Mouse (Mus musculus) urinary bladder, postnatal 10 days (tissue): ENCODE results near the gene Slfnl1.

Source experiments
- DNase-seq: peaks from one replicate; pipeline ENCODE4 v3.0.0; 2022; ENCODE audit warnings: low spot score

Slfnl1 gene

DNA sequence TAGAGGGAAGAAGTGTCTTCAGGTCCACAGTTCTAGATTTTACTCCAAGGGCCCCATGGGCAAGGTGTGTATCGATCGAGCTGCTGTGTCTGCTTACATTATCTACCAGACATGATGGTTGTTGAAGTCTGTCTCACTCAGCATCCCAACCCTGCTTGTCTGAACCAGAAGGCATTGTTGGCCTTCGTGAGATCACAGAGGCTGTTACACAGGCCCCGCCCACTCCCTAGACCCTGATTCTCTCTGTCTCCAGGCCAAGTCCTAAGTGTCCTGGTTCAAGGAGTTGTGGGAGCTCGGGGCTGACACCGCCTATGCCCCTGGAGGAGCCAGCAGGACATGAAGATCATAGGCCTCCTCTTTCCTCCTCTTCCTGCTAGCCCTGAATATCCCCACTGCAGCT is at the start of gene Slfnl1:
Slfnl1 (plus strand) TSS at position 246 of the 400 bp plus-strand sequence.
- no peak for DNase-seq

- no peak for DNase-seq
These were observed 44.3 kb upstream of the Slfnl1 start for GRCm38 (mm10) chr4:120487707-120488106.

DNA sequence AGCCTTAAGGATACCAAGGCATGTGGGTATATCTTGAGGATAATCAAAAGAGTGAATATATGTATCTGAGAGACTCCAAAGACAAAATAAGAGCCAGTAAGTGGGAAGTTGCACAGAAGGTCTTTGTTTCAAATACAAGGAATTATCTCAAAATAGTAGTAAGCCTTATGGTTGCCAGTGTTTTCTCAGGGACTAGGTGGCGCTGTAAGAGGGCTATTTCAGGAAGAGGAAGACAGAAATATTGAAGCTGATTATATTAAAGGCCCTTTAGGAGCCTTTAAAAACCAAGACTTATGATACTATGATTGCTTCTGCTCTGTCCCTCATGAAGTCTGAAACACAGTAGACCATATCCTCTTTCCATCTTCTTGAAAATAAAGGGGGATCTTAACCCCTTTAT is 25.1 kb upstream of the Slfnl1 start:
- DNase-seq, result no peak

DNA sequence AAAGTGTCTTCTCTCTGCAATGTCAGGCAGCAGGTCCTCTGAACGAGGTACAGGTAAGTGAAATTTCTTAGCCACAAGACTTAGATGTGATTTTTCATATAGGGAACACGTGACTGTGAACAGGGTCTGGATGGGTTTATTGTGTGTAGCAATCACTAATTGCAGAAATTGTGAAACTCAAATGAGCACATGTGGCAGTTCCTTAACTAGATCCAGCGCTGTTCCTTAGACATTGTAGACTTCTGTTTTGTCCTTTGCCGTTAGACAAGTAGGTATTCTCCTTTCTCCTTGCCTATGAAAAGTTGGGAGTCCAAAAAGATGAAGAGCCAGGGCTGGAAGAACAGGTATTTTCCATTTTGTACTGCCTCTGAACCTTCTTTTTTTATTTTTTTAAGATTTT is 20.8 kb upstream of the Slfnl1 start:
- no peak for DNase-seq

GRCm38 (mm10) chr4:120514366-120514765 is 17.7 kb upstream of the Slfnl1 start:
- no peak for DNase-seq

DNA sequence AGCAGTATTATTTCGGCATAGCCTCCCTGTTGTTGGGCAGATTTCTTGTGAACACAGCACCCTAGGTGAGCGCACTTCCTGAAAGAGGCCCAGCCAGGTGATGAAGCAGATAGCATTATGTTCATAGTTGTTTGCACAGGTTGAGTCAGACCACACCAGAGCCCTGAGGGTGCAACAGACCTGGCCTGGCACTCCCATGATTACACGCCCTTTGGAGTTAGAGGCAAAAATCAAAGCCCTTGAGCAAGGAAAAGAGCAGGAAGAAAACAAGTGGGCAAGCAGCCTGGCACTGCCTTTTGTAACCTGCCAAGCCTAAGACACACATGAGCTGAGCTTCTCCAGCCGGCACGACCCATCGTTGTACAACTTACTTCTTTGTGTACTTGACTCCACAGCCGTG is 15.5 kb upstream of the Slfnl1 start:
- no peak for DNase-seq

- DNase-seq, result no peak
These were observed 15.1 kb upstream of the Slfnl1 start for GRCm38 (mm10) chr4:120516907-120517306.

GRCm38 (mm10) chr4:120517335-120517734 is 14.7 kb upstream of the Slfnl1 start:
- no peak for DNase-seq

GRCm38 (mm10) chr4:120521761-120522160 is 10.3 kb upstream of the Slfnl1 start:
- DNase-seq, result no peak

DNA sequence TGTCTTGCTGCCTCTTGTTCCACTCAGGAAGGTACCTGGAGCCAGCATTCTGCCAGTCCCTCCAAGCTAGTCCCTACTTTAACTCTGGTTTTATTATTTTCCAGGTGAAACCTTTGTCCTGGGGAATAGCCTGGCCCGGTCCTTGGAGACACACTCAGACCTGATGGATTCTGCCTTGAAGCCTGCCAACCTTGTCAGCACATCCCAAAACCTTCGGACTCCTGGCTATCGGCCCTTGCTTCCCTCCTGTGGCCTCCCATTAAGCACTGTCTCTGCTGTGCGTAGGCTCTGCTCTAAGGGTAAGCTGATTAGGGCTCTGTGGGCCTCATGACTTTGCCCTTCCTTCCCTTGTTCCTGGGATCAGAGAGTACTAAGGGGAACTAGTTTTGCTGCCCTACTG is 9.7 kb upstream of the Slfnl1 start:
- no peak for DNase-seq

DNA sequence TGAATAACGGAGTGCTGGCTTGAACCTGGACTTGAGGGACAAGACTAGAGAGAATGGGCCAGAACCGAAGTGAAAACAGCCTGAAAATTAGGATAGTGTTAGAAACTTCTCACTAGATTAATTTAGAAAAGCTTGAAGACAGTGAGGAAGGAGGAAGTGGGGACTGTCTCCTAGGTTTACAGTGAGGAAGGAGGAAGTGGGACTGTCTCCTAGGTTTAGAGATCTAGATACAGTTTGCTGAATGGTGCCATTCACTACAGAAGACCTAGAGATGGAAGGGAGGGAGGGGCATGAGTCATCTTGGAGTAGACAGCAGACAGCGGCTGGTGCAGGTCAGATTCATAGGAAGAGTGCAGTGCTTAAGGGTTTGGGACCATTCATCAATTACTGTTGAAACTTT is 8.9 kb upstream of the Slfnl1 start:
- no peak for DNase-seq

- no peak for DNase-seq
These were observed 3.9 kb upstream of the Slfnl1 start for GRCm38 (mm10) chr4:120528171-120528570.

- DNase-seq, result no peak
These were observed 6.6 kb downstream of the Slfnl1 start for GRCm38 (mm10) chr4:120538664-120539063.

DNA sequence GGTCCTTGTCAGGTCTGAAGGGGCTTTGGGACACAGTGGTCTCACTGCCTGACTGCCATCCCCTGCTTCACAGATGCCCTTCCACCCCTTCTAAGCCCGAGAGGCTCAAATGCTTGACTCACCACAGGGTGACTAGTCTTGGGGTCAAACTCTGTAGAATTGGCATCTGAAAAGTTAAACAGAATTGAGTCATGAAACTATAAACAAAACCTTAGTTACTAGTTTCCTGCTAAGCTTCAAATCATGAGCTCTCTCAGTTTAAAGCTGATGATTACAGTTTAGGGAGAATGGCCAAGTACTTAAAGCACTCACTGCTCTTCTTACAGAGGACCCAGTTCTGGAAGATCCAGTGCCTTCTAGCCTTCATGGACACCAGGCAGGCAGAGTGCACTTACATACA is 12.9 kb downstream of the Slfnl1 start:
- no peak for DNase-seq

GRCm38 (mm10) chr4:120556592-120556991 is 24.6 kb downstream of the Slfnl1 start:
- no peak for DNase-seq

- DNase-seq, result no peak
These were observed 33.7 kb downstream of the Slfnl1 start for GRCm38 (mm10) chr4:120565726-120566125.

DNA sequence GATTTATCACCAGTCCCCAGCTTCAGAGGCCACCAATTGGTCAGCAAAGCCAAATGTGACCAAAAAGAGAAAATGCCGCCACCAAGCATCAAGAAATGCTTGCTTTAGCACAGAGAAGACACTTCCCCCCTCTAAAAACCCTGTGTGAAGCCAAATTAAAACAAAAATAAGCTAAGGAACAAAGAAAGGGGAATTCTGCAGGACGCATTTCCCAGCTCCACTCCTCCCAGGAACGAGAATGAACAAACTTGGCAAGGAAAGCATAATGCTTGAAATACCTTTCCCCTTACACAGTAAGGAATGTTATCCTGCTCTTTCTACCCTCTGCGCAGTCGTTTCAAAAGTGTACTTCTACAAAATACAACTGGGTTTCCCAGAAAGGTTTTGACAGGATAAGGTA is 36.0 kb downstream of the Slfnl1 start:
- DNase-seq, result no peak

GRCm38 (mm10) chr4:120569025-120569424 is 37.0 kb downstream of the Slfnl1 start:
- no peak for DNase-seq

GRCm38 (mm10) chr4:120569486-120570437 is 37.7 kb downstream of the Slfnl1 start, which contains the start of gene Ctps:
TSS of gene Ctps (minus strand) at chr4:120570276.
- peak; percentile 76 for DNase-seq

DNA sequence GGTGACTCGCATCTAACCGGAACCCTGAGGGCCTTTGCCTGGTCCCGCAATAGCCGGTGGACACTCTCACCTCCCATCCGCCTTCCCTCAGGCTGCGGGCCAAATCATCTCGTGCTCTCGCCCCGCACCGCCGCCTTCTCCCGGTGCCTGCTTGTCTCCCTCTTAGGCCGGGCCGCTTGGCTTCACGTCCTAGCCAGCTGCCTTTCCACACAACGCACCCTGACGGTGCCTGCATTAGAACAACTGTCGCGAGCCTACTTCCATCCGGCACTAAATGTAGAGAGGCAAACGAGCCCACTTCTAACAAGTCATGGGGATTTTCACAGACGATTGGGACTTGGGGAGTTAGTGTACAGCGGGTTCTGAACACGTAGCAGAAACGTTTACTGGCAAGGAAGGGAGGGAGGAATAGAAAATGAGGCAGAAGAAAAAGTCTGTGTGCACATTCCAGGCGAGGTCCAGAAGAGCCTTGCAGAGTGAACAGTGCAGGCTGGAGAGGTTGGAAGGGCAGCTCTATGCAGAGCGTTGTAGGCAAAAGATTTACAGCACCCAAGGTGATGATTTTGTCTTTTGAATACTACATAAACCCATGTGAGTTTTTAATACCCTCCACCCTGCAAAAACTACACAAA is 38.5 kb downstream of the Slfnl1 start:
- no peak for DNase-seq

DNA sequence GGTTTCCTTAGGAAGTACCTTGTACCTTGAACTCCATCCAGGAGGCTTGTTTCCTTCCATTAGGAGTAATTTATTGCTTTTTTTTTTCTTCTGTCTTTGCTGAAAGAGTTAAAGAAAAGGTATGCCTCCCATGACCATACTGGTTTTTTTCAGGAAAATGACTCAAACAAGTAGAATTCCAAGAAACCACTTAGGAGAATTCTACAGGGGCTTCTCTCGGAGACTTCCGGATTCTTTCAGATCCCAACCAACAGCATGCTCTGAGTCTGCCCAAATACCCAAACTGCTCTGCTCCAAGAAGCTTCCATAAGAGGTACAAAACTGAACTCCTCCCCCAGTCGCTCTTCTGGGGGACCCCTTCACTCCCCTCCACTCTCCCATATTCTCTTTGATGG is 39.0 kb downstream of the Slfnl1 start:
- no peak for DNase-seq

GRCm38 (mm10) chr4:120571691-120572090 is 39.7 kb downstream of the Slfnl1 start:
- no peak for DNase-seq

GRCm38 (mm10) chr4:120580894-120581293 is 48.9 kb downstream of the Slfnl1 start:
- no peak for DNase-seq
